Mouse (Mus musculus) embryonic facial prominence, embryonic 15.5 days (tissue): Measurements from ENCODE around the gene 5530401A14Rik. TPM values are rescaled to one million over a fixed set of nuclear protein-coding genes. Genes with fewer than 3 reads are reported as not detected.

Source experiments
- ATAC-seq: fragments of 200-750 bp; cut with Nextera tagmentation; 2 replicates; pipeline ENCODE4 v1.8.0; 2017; ENCODE audit warnings: low read depth, moderate TSS enrichment; ENCODE audit not compliant: insufficient number of reproducible peaks, low FRiP score, low TSS enrichment
- H3K27ac ChIP-seq: fragments of 300-500 bp; sonication (generic); replicated peaks from 2 replicates; pipeline ENCODE4 v1.5.1; 2015; ENCODE audit warnings: mild to moderate bottlenecking, inconsistent platforms
- H3K27me3 ChIP-seq: fragments of 300-500 bp; sonication (generic); 2 replicates; pipeline ENCODE4 v1.6.1; 2015; ENCODE audit warnings: inconsistent platforms
- H3K36me3 ChIP-seq: fragments of 300-500 bp; sonication (generic); 2 replicates; pipeline ENCODE4 v1.6.1; 2015; ENCODE audit warnings: mild to moderate bottlenecking, inconsistent platforms
- H3K4me1 ChIP-seq: fragments of 300-500 bp; sonication (generic); 2 replicates; pipeline ENCODE4 v1.6.1; 2015; ENCODE audit warnings: inconsistent platforms
- H3K4me2 ChIP-seq: fragments of 300-500 bp; sonication (generic); replicated peaks from 2 replicates; pipeline ENCODE4 v1.6.1; 2015; ENCODE audit warnings: mild to moderate bottlenecking, inconsistent platforms
- H3K4me3 ChIP-seq: fragments of 300-500 bp; sonication (generic); replicated peaks from 2 replicates; pipeline ENCODE4 v1.5.1; 2015; ENCODE audit warnings: mild to moderate bottlenecking, inconsistent platforms
- H3K9ac ChIP-seq: fragments of 300-500 bp; sonication (generic); 2 replicates; pipeline ENCODE4 v1.6.1; 2015; ENCODE audit warnings: inconsistent platforms
- H3K9me3 ChIP-seq: fragments of 300-500 bp; sonication (generic); replicated peaks from 2 replicates; pipeline ENCODE4 v1.6.1; 2016; ENCODE audit warnings: inconsistent platforms
- WGBS: fragments of 180-500 bp; shearing (Covaris S2); methylation state at CpG from one replicate; pipeline ENCODE4 v1.1.7; 2015; 5-methylcytosine and 5-hydroxymethylcytosine counted together
- polyA plus RNA-seq: library from polyadenylated mRNA; unstranded; fragments of >200 nt; fragmentation: Nextera tagmentation; extraction: Ambion mirVana; gene quantifications from 2 replicates; pipeline ENCODE4 v1.2.1, GENCODE M21; 2015

5530401A14Rik gene
- polyA plus RNA-seq, 1 experiment from 2014 or later = 0.15 TPM

GRCm38 (mm10) chr11:81937516-81937915 lies 77.0 kb downstream of the 5530401A14Rik start:
- Histone ChIP-seq H3K36me3 (no peaks in the 10 kb centered on the region), H3K4me2 (no peak overlapping the region), H3K9ac (no peak overlapping the region), H3K4me1 (no peaks in the 10 kb centered on the region), H3K27me3 (no peaks in the 10 kb centered on the region), H3K9me3 (no peaks in the 10 kb centered on the region), H3K4me3 (no peak overlapping the region), H3K27ac (no peak overlapping the region)
- ATAC-seq = no peak
- WGBS = 81% methylated on average over 1 of the region's 1 CpGs

GRCm38 (mm10) chr11:81940988-81941387 lies 80.5 kb downstream of the 5530401A14Rik start:
- Histone ChIP-seq H3K4me2 (no peak overlapping the region), H3K27me3 (no peaks in the 10 kb centered on the region), H3K4me1 (no peaks in the 10 kb centered on the region), H3K4me3 (no peak overlapping the region), H3K9ac (no peak overlapping the region), H3K36me3 (no peaks in the 10 kb centered on the region), H3K9me3 (no peaks in the 10 kb centered on the region), H3K27ac (no peak overlapping the region)
- no peak for ATAC-seq
- 8% methylated on average over 1 of the region's 1 CpGs for WGBS

GRCm38 (mm10) chr11:81942167-81942566 lies 81.7 kb downstream of the 5530401A14Rik start:
- H3K9ac ChIP-seq = no peak overlapping the region
- H3K4me1 ChIP-seq = no peaks in the 10 kb centered on the region
- no peaks in the 10 kb centered on the region for H3K9me3 ChIP-seq
- H3K36me3 ChIP-seq = no peaks in the 10 kb centered on the region
- 60% methylated on average over 1 of the region's 1 CpGs for WGBS
- ATAC-seq = no peak
- no peak overlapping the region for H3K27ac ChIP-seq
- H3K27me3 ChIP-seq = no peaks in the 10 kb centered on the region
- no peak overlapping the region for H3K4me2 ChIP-seq
- no peak overlapping the region for H3K4me3 ChIP-seq

Other genes starting within 250 kb of the 5530401A14Rik start
- 0.35 and 0.50 TPM in 2 replicates for gene Asic2, start 107.8 kb downstream of the 5530401A14Rik start, polyA plus RNA-seq
- gene Ccl2, start 174.9 kb downstream of the 5530401A14Rik start, polyA plus RNA-seq = 5.0 and 6.5 TPM in 2 replicates
- gene Gm17268, start 177.9 kb downstream of the 5530401A14Rik start, polyA plus RNA-seq = not detected in 2 replicates
- 3.3 and 4.1 TPM in 2 replicates for gene Ccl7, start 185.0 kb downstream of the 5530401A14Rik start, polyA plus RNA-seq
- 6.9 and 7.3 TPM in 2 replicates for gene Ccl11, start 197.2 kb downstream of the 5530401A14Rik start, polyA plus RNA-seq
- 6.1 and 6.2 TPM in 2 replicates for gene Ccl12, start 241.2 kb downstream of the 5530401A14Rik start, polyA plus RNA-seq